Mouse (Mus musculus) stomach, embryonic 16.5 days (tissue): ENCODE measurements at regions not wholly inside any gene's neighbourhood (a gene's known extent, or its start where the extent isn't known, plus 50 kb on each side); places are given as distances from the start of the nearest gene placed in this dataset.
A peak's percentile ranks its signal among the peaks of the same experiment; 100 is the strongest.

Experiments used
- ATAC-seq: fragments of 200-750 bp; cut with Nextera tagmentation; 2 replicates; pipeline ENCODE4 v1.8.0; 2017; ENCODE audit warnings: moderate number of reproducible peaks, moderate TSS enrichment; ENCODE audit not compliant: insufficient read depth, low FRiP score
- H3K27ac ChIP-seq: fragments of 300-500 bp; sonication (generic); 2 replicates; pipeline ENCODE4 v1.5.1; 2014; ENCODE audit warnings: low read length
- H3K27me3 ChIP-seq: fragments of 300-500 bp; sonication (generic); 2 replicates; pipeline ENCODE4 v1.6.1; 2014; ENCODE audit warnings: low read length, control low read depth, mixed read lengths; ENCODE audit not compliant: control insufficient read depth, insufficient read depth
- H3K36me3 ChIP-seq: fragments of 300-500 bp; sonication (generic); 2 replicates; pipeline ENCODE4 v1.6.1; 2014; ENCODE audit warnings: low read length; ENCODE audit not compliant: control insufficient read depth, insufficient read depth
- H3K4me1 ChIP-seq: fragments of 300-500 bp; sonication (generic); 2 replicates; pipeline ENCODE4 v1.6.1; 2014; ENCODE audit warnings: low read length, control low read depth, mixed read lengths; ENCODE audit not compliant: control insufficient read depth, insufficient read depth
- H3K4me2 ChIP-seq: fragments of 300-500 bp; sonication (generic); 2 replicates; pipeline ENCODE4 v1.6.1; 2014; ENCODE audit warnings: low read depth, low read length, mixed read lengths
- H3K4me3 ChIP-seq: fragments of 300-500 bp; sonication (generic); replicated peaks from 2 replicates; pipeline ENCODE4 v1.5.1; 2014; ENCODE audit warnings: mild to moderate bottlenecking, low read length
- H3K9ac ChIP-seq: fragments of 300-500 bp; sonication (generic); 2 replicates; pipeline ENCODE4 v1.6.1; 2014; ENCODE audit warnings: low read length
- H3K9me3 ChIP-seq: fragments of 300-500 bp; sonication (generic); replicated peaks from 2 replicates; pipeline ENCODE4 v1.6.1; 2016; ENCODE audit warnings: low read length, control low read depth; ENCODE audit not compliant: control insufficient read depth
- WGBS: fragments of 180-500 bp; shearing (Covaris S2); extraction: QIAGEN DNeasy Blood & Tissue Kit; methylation state at CpG from one replicate; pipeline ENCODE4 v1.1.7; 2014; 5-methylcytosine and 5-hydroxymethylcytosine counted together

DNA sequence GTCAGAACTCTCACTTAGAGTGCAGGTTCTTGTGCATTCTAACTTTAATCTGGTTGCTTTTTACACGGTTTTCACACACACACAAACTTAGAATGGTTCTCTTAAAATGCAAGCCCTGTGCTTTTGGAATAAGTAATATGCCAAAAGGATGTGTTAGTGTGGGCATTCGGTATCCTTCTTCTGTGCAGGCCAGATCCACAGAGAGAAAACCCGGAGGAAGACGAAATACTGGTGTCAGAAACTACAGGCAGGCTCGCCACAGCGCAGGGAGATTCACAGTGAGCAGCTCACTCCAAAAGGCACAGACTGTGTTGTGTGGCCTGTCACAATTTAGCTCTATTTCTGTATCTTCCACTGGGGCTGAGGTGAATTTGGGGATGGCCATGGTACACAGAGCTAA is 129.5 kb downstream of the Pja2 start:
- no peak overlapping the region for H3K9ac ChIP-seq

DNA sequence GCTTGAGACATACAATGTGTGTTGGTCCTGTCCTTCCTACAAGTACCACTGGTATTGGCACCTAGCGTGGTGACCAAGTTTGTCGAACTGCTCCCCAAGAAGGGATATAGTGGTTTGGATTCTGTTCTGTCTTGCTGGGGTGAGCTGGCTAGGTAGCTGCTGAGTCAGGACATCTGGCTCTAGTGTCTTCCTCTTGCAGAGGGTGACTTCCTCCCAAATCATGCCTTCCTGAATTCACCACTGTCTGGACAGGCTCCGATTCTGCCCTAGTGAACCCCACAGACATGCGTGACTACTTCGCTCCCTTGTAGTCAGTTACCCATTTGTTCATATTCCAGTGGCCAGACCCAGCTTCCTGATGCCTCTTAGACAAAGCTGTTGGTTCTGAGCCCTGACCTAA is 130.1 kb downstream of the Pja2 start:
- no peak overlapping the region for H3K4me3 ChIP-seq
- no peak for ATAC-seq
- no peaks in the 10 kb centered on the region for H3K36me3 ChIP-seq
- no peak overlapping the region for H3K4me2 ChIP-seq
- H3K27me3 ChIP-seq: no peaks in the 10 kb centered on the region
- no peaks in the 10 kb centered on the region for H3K4me1 ChIP-seq
- H3K9me3 ChIP-seq: no peaks in the 10 kb centered on the region
- 93% methylated on average over 5 of the region's 5 CpGs for WGBS
- no peak overlapping the region for H3K9ac ChIP-seq
- H3K27ac ChIP-seq: no peak overlapping the region

More for the DNA sequence above, 129.5 kb downstream of the Pja2 start:
- no peak overlapping the region for H3K27ac ChIP-seq
- WGBS: 84% methylated on average over 6 of the region's 6 CpGs
- no peaks in the 10 kb centered on the region for H3K27me3 ChIP-seq
- H3K36me3 ChIP-seq: no peaks in the 10 kb centered on the region
- ATAC-seq: no peak
- no peak overlapping the region for H3K4me2 ChIP-seq
- H3K9me3 ChIP-seq: no peaks in the 10 kb centered on the region
- no peaks in the 10 kb centered on the region for H3K4me1 ChIP-seq
- no peak overlapping the region for H3K4me3 ChIP-seq

DNA sequence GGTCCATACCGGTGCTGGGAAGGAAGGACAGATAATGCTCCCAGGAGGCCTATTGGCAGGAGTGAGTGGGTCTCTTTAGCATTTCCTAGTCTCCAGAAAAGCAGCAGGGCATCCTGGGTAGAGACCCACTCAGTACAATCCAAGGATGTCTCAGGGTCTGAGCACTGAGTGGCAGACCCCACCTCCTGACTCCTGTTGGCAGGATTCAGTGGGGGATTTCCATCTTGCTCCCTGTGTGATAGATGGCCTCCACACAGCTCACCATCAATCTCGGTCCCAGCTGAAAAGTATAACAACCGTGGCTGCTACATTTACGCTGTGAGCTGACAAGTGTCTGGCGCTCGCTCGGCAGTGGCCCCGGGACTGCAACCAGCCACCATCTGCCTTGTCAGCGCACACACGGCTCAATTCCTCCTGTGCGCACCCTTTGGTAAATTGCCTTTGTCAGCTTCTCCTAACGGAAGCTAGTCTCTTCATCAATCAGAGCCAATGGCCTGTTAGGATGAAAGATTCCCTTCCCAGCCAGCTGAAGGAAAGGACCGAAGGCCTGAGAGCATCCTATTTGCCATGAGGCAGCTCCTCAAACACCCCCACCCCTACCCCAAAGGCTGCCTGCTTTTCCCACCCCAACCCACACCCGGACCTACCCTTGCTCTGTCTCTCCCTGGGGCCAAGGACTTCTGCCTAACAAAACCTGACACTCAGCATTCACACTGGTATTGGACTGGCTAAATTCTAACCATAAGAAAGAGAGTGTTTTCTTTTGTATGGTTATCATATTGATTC is 131.4 kb downstream of the Pja2 start:
- Histone ChIP-seq H3K36me3 (no peaks in the 10 kb centered on the region), H3K4me1 (no peaks in the 10 kb centered on the region), H3K4me3 (no peak overlapping the region), H3K4me2 (no peak overlapping the region), H3K27ac (no peak overlapping the region), H3K9me3 (no peaks in the 10 kb centered on the region), H3K9ac (no peak overlapping the region), H3K27me3 (no peaks in the 10 kb centered on the region)
- ATAC-seq: no peak
- WGBS: 49% methylated on average over 14 of the region's 14 CpGs

DNA sequence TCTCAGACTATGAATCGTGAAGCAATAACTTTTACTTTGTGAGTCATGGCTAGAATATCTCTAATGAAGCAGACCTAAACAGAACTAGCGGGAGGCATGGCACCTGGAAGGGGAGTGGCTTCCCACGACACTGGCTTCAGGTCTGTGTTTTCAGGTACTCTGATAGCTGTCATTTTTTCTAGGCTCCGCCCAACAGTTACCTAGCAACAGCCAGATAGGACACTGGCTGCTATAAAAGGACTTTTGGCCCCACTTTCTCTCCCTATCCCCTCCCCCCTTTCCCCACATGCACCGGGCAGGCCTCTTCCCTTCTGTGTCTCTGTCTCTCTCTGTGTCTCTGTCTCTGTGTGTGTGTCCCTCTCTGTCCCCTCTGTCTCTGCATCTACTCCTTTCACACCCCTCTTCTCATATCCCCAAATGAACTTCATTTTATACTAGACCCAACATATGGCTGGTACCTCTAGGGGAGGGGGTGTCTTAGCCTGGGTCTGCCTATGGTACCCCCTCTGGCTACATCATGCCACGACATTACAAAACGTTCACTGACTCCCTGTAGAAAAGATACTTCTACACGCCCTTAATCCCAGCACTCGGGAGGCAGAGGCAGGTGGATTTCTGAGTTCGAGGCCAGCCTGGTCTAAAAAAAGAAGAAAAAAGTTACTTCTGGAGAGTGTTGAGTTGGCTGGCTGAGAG is 132.3 kb downstream of the Pja2 start:
- ATAC-seq: peak; percentile 54; the same call in 1 of the 2 replicates

DNA sequence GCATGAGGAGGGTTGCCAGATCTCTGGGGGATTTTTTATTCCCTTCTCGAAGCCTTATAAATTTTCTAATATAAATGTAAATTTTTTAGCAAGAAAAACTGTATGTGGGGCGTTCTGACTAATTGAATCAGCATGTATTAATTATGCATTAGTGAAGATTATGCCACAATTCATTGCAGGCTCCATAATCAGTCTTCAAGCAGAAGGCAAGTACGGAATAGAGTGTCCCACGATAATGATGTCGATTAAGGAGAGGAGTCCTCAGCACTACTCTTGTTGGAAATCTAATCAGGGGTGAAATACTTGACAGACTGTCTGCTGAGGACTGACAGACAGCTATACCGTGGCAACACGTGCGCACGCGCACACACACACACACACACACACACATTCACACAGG is 135.3 kb downstream of the Pja2 start:
- H3K9me3 ChIP-seq: no peaks in the 10 kb centered on the region
- no peak overlapping the region for H3K27ac ChIP-seq
- H3K27me3 ChIP-seq: no peaks in the 10 kb centered on the region
- no peaks in the 10 kb centered on the region for H3K36me3 ChIP-seq
- no peak overlapping the region for H3K4me3 ChIP-seq
- 89% methylated on average over 10 of the region's 10 CpGs for WGBS
- H3K9ac ChIP-seq: no peak overlapping the region
- no peak for ATAC-seq
- no peak overlapping the region for H3K4me2 ChIP-seq
- no peaks in the 10 kb centered on the region for H3K4me1 ChIP-seq

More for the DNA sequence above, 132.3 kb downstream of the Pja2 start:
- Histone ChIP-seq H3K9me3 (no peaks in the 10 kb centered on the region), H3K27me3 (no peaks in the 10 kb centered on the region), H3K4me1 (no peaks in the 10 kb centered on the region), H3K9ac (no peak overlapping the region), H3K36me3 (no peaks in the 10 kb centered on the region), H3K4me3 (no peak overlapping the region), H3K27ac (no peak overlapping the region), H3K4me2 (no peak overlapping the region)
- WGBS: 76% methylated on average over 10 of the region's 10 CpGs

DNA sequence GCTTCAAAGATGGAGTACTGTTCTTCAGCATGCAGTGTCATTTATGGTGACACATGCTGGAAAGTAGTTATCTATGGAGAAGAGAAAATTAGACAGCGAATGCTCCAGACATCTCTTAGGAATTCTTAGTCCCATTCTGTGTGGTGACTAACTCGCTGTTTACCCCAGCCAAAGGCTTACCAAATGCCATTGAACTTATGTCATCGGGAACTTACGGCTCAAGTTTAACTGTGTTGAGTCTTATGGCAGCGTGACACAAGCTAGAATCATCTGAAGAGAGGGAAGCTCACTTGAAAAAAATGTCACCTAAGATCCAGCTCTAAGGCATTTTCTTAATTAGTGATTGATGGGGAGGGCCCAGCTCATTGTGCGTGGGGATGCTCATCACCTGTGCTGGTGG is 138.7 kb downstream of the Pja2 start:
- ATAC-seq: no peak
- Histone ChIP-seq H3K9ac (no peak overlapping the region), H3K36me3 (no peaks in the 10 kb centered on the region), H3K9me3 (no peaks in the 10 kb centered on the region), H3K4me2 (no peak overlapping the region), H3K4me1 (no peaks in the 10 kb centered on the region), H3K4me3 (no peak overlapping the region), H3K27ac (no peak overlapping the region), H3K27me3 (no peaks in the 10 kb centered on the region)
- 86% methylated on average over 6 of the region's 6 CpGs for WGBS
